26 mouse cellular contexts compared by ENCODE assay signal in the genomic region with DNA sequence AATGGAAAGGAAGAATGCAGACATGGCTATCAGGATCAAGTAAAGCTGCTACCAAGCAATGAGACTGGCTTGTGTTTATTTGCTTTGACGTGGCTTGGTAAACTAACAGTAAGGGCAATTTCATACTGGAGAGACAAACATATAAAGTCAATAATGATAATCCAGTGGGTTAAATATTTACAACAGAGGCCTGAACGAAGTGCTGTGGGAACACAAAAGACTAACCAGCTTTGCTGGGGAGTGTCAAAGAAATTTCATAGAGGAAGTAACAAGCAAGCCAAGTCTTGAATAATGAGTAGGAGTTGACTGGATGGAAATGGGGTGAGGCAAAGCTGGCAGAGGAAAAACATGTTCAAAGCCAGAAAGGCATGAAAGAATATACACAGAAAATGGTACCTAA.
DNase-seq lines count a peak whose midpoint lies in the region; ATAC-seq and TF ChIP-seq lines count a peak whose summit lies in the region.
"Had no signal": no experiment of that assay in that cellular context is flagged by ENCODE, and none has a peak within 500 bp of the region (broad histone marks: within the 10 kb centered on the region; RNA-seq: fewer than 3 reads in every experiment).

No protein-coding gene starts in this region.

- H3K4me3 ChIP-seq in embryonic facial prominence, embryonic 14.5 days (ENCODE audit: low read depth, low read length), result no peak overlapping the region
- no peak overlapping the region for H3K4me3 ChIP-seq in embryonic facial prominence, embryonic 10.5 days
- H3K4me3 ChIP-seq in lung, adult 2 months (replicated peaks; ENCODE audit: extremely low read depth, low read depth, low read length), result no peak overlapping the region
- no peak overlapping the region for H3K4me3 ChIP-seq in stomach, embryonic 14.5 days (ENCODE audit: low read depth, low read length)
- H3K4me3 ChIP-seq: erythroblast, embryonic 14.5 days; forebrain, embryonic 13.5 days; hindbrain, embryonic 13.5 days; kidney, embryonic 15.5 days; left cerebral cortex, adult 2 months; limb, embryonic 15.5 days; lung, embryonic 15.5 days; myocyte; neural tube, embryonic 15.5 days had no signal

- H3K4me1 ChIP-seq in embryonic facial prominence, embryonic 14.5 days (ENCODE audit: control insufficient read depth, insufficient read depth, low read length), result no peaks in the 10 kb centered on the region
- H3K4me1 ChIP-seq in embryonic facial prominence, embryonic 10.5 days, result no peaks in the 10 kb centered on the region
- no peaks in the 10 kb centered on the region for H3K4me1 ChIP-seq in lung, adult 2 months (ENCODE audit: control insufficient read depth, insufficient read depth, low read length)
- no peaks in the 10 kb centered on the region for H3K4me1 ChIP-seq in stomach, embryonic 14.5 days (ENCODE audit: control insufficient read depth, insufficient read depth, low read length)
- H3K4me1 ChIP-seq: forebrain, embryonic 13.5 days; hindbrain, embryonic 13.5 days; kidney, embryonic 15.5 days; limb, embryonic 15.5 days; lung, embryonic 15.5 days; neural tube, embryonic 15.5 days had no signal

- H3K9ac ChIP-seq in embryonic facial prominence, embryonic 14.5 days (ENCODE audit: low read depth, low read length), result no peak overlapping the region
- H3K9ac ChIP-seq in stomach, embryonic 14.5 days (replicated peaks; ENCODE audit: low read depth, low read length), result no peak overlapping the region
- H3K9ac ChIP-seq: forebrain, embryonic 13.5 days; hindbrain, embryonic 13.5 days; kidney, embryonic 15.5 days; limb, embryonic 15.5 days; lung, embryonic 15.5 days; neural tube, embryonic 15.5 days had no signal

- H3K9me3 ChIP-seq in embryonic facial prominence, embryonic 14.5 days (ENCODE audit: control insufficient read depth, low read length), result no peaks in the 10 kb centered on the region
- no peaks in the 10 kb centered on the region for H3K9me3 ChIP-seq in embryonic facial prominence, embryonic 10.5 days
- no peaks in the 10 kb centered on the region for H3K9me3 ChIP-seq in stomach, embryonic 14.5 days (ENCODE audit: control insufficient read depth, low read depth, low read length)
- H3K9me3 ChIP-seq: forebrain, embryonic 13.5 days; hindbrain, embryonic 13.5 days; kidney, embryonic 15.5 days; limb, embryonic 15.5 days; lung, embryonic 15.5 days; neural tube, embryonic 15.5 days had no signal

- no peak for ATAC-seq in embryonic facial prominence, embryonic 14.5 days (ENCODE audit: low read depth)
- ATAC-seq in stomach, embryonic 14.5 days (ENCODE audit: insufficient number of reproducible peaks, insufficient read depth, low FRiP score, low read depth), result 0 out of 2 replicates have a peak, but pooled peaks have one; percentile 14
- ATAC-seq: forebrain, embryonic 13.5 days; midbrain, embryonic 16.5 days had no signal

- peak; percentile 4 for DNase-seq in embryonic facial prominence, embryonic 14.5 days (ENCODE audit: low spot score)
- no peak for DNase-seq in embryonic facial prominence, embryonic 10.5 days (ENCODE audit: low spot score)
- DNase-seq in lung, postnatal 25 days (ENCODE audit: low spot score), result peak; percentile 8
- no peak for DNase-seq in lung, adult 2 months
- no peak for DNase-seq in T-cell, adult 2 months (ENCODE audit: low spot score)
- DNase-seq in adrenal gland, postnatal 36 days, result no peak
- DNase-seq: adrenal gland, adult 2 months; cerebellum, adult 11-12 months; cerebellum, postnatal 10 days; gastrocnemius, postnatal 36 days; kidney, postnatal 4 days; lung, postnatal 4 days; right cerebral cortex, adult 18-20 months; thymus, adult 18-20 months; thymus, postnatal 36 days had no signal

- H3K4me2 ChIP-seq in embryonic facial prominence, embryonic 14.5 days (ENCODE audit: low read depth, low read length), result no peak overlapping the region
- H3K4me2 ChIP-seq in stomach, embryonic 14.5 days (replicated peaks; ENCODE audit: low read depth, low read length), result no peak overlapping the region
- H3K4me2 ChIP-seq: forebrain, embryonic 13.5 days; hindbrain, embryonic 13.5 days; kidney, embryonic 15.5 days; limb, embryonic 15.5 days; lung, embryonic 15.5 days; neural tube, embryonic 15.5 days had no signal

- H3K36me3 ChIP-seq in embryonic facial prominence, embryonic 14.5 days (ENCODE audit: control insufficient read depth, insufficient read depth, low read length), result no peaks in the 10 kb centered on the region
- H3K36me3 ChIP-seq in embryonic facial prominence, embryonic 10.5 days (replicated peaks), result no peaks in the 10 kb centered on the region
- no peaks in the 10 kb centered on the region for H3K36me3 ChIP-seq in stomach, embryonic 14.5 days (ENCODE audit: control insufficient read depth, insufficient read depth, low read length)
- H3K36me3 ChIP-seq: hindbrain, embryonic 13.5 days; kidney, embryonic 15.5 days; limb, embryonic 15.5 days; lung, embryonic 15.5 days; neural tube, embryonic 15.5 days had no signal

- WGBS in embryonic facial prominence, embryonic 14.5 days, result 71% methylated on average over 2 of the region's 2 CpGs
- WGBS in embryonic facial prominence, embryonic 10.5 days, result 85% methylated on average over 2 of the region's 2 CpGs
- WGBS in lung, adult 2 months, result 44% methylated on average over 2 of the region's 2 CpGs
- WGBS in stomach, embryonic 14.5 days, result 50% methylated on average over 2 of the region's 2 CpGs

- no peak for TF ChIP-seq POLR2A in lung, adult 2 months (IDR thresholded peaks at IDR 0.05; ENCODE audit: borderline replicate concordance, extremely low read depth, low read depth, low read length)

- no peak for TF ChIP-seq CTCF in lung, adult 2 months (IDR thresholded peaks at IDR 0.05; ENCODE audit: insufficient read depth, low read length)

- H3K27me3 ChIP-seq in embryonic facial prominence, embryonic 14.5 days (replicated peaks; ENCODE audit: control insufficient read depth, insufficient read depth, low read length), result peaks cover 16% of the 10 kb centered on the region
- H3K27me3 ChIP-seq in embryonic facial prominence, embryonic 10.5 days (replicated peaks; ENCODE audit: low read depth, poor library complexity, severe bottlenecking), result peaks cover 82% of the 10 kb centered on the region
- H3K27me3 ChIP-seq in stomach, embryonic 14.5 days (ENCODE audit: control insufficient read depth, insufficient read depth, low read length), result no peaks in the 10 kb centered on the region
- H3K27me3 ChIP-seq: forebrain, embryonic 13.5 days had no signal

- no peak overlapping the region for H3K27ac ChIP-seq in embryonic facial prominence, embryonic 14.5 days (replicated peaks; ENCODE audit: low read depth, low read length)
- no peak overlapping the region for H3K27ac ChIP-seq in embryonic facial prominence, embryonic 10.5 days (replicated peaks)
- no peak overlapping the region for H3K27ac ChIP-seq in stomach, embryonic 14.5 days (ENCODE audit: low read length)
- H3K27ac ChIP-seq: forebrain, embryonic 13.5 days; hindbrain, embryonic 13.5 days; kidney, embryonic 15.5 days; left cerebral cortex, adult 2 months; limb, embryonic 15.5 days; lung, embryonic 15.5 days; neural tube, embryonic 15.5 days had no signal

Comparison
In these comparisons a context has a peak if more than half of its experiments do, and no peak if none do; other contexts are left out.
1. DNase-seq: peak in embryonic facial prominence, embryonic 14.5 days (single experiment) and lung, postnatal 25 days (single experiment); none in embryonic facial prominence, embryonic 10.5 days (single experiment), lung, adult 2 months (single experiment), T-cell, adult 2 months (single experiment) and adrenal gland, postnatal 36 days (0 of 2).